Mouse (Mus musculus) limb, embryonic 15.5 days (tissue): ENCODE measurements around the gene Gad1. TPM values are rescaled to one million over a fixed set of nuclear protein-coding genes. Genes with fewer than 3 reads are reported as not detected.
A peak's percentile ranks its signal among the peaks of the same experiment; 100 is the strongest.

ENCODE experiments used
- ATAC-seq: fragments of 200-750 bp; cut with Nextera tagmentation; 2 replicates; pipeline ENCODE4 v1.8.0; 2017; ENCODE audit warnings: low read depth, moderate TSS enrichment; ENCODE audit not compliant: insufficient number of reproducible peaks, low FRiP score, low TSS enrichment
- H3K27ac ChIP-seq: fragments of 300-500 bp; sonication (generic); 2 replicates; pipeline ENCODE4 v1.5.1; 2015; ENCODE audit warnings: moderate library complexity, mild to moderate bottlenecking, inconsistent platforms
- H3K27me3 ChIP-seq: fragments of 300-500 bp; sonication (generic); 2 replicates; pipeline ENCODE4 v1.6.1; 2015; ENCODE audit warnings: inconsistent platforms
- H3K36me3 ChIP-seq: fragments of 300-500 bp; sonication (generic); 2 replicates; pipeline ENCODE4 v1.6.1; 2015; ENCODE audit warnings: inconsistent platforms
- H3K4me1 ChIP-seq: fragments of 300-500 bp; sonication (generic); 2 replicates; pipeline ENCODE4 v1.6.1; 2015; ENCODE audit warnings: inconsistent platforms
- H3K4me2 ChIP-seq: fragments of 300-500 bp; sonication (generic); 2 replicates; pipeline ENCODE4 v1.6.1; 2015; ENCODE audit warnings: mild to moderate bottlenecking, inconsistent platforms
- H3K4me3 ChIP-seq: fragments of 300-500 bp; sonication (generic); 2 replicates; pipeline ENCODE4 v1.5.1; 2015; ENCODE audit warnings: mild to moderate bottlenecking, inconsistent platforms
- H3K9ac ChIP-seq: fragments of 300-500 bp; sonication (generic); 2 replicates; pipeline ENCODE4 v1.6.1; 2015; ENCODE audit warnings: inconsistent platforms
- H3K9me3 ChIP-seq: fragments of 300-500 bp; sonication (generic); 2 replicates; pipeline ENCODE4 v1.6.1; 2016; ENCODE audit warnings: inconsistent platforms
- WGBS: fragments of 180-500 bp; shearing (Covaris S2); methylation state at CpG from one replicate; pipeline ENCODE4 v1.1.7; 2015; 5-methylcytosine and 5-hydroxymethylcytosine counted together
- polyA plus RNA-seq: library from polyadenylated mRNA; unstranded; fragments of >200 nt; fragmentation: Nextera tagmentation; extraction: Ambion mirVana; gene quantifications from 2 replicates; pipeline ENCODE4 v1.2.1, GENCODE M21; 2015

Gene Gad1
- polyA plus RNA-seq, 1 experiment from 2014 or later, result 0.49 TPM

DNA sequence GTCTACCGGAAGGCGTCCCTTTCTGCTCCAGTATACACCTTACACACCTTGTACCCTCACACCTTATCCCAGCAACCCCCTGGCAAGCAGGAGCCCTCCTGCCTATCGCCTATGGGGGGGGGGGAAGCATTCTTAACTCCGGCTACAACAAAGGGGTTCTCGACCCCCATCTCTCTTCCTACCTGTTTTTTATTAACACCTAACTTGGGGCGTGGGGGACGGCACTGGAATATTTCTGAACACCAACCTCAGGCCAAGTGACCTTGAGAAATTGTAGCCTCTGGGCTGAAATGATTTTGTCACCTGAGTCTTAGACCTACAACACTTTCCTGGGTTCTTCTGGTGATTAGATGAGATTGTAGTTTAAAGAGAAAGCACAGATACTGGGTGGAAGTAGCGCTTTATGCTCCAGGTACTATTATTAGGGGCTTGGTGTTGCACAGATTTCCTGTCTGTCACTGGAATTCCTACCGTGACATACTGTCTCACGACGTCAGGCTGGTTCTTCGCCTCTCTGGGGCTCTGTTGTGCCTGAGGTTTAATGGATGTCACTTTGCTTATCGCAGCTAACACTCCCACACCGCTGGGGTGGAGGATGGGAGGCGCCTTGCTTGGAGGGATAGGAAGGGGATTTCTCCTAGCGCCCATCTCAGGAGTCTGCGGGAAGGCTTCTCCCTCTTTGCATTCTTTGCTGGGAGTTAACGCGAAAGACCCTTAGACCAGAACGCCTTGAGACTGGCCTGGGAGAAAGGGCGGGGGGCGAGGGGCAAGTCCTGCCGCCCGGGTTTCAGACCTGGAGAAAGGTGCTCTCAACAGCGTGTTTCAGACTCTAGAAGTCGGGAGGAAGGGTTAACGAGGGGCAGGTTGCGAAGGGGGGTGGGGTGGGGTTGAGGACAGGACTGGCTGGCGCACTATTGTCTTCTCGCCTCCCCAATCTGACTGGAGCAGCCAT lies 13.1 kb downstream of the Gad1 start:
- WGBS, result 5% methylated on average over 30 of the region's 30 CpGs
- no peak for ATAC-seq
- H3K36me3 ChIP-seq, result no peaks in the 10 kb centered on the region
- H3K4me3 ChIP-seq, result peak overlapping the region; percentile 12; the same call in 1 of the 2 replicates
- no peak overlapping the region for H3K27ac ChIP-seq
- peaks cover 61% of the 10 kb centered on the region for H3K4me1 ChIP-seq
- no peak overlapping the region for H3K9ac ChIP-seq
- 0 out of 2 replicates have a peak overlapping the region, but pooled peaks have one; percentile 14 for H3K4me2 ChIP-seq
- no peaks in the 10 kb centered on the region for H3K9me3 ChIP-seq
- H3K27me3 ChIP-seq, result peaks cover 99% of the 10 kb centered on the region

DNA sequence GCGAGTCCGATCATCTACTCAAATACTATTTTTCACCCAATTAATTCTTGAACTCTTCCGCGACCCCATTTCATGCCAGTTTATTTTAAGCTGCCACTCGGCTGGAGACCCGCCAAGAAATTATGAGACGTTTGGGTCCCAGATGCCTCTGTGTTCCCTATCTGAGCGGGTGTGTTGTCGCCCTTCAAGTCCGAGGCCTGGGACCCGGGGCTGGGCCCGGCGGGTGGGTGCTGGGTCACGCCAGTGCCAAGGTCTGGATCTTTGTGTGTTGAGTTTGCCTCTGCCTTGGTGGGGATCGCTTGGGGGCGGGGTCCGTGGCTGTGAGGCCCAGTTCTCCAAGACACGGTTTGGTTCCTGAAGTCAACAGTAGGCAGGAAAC lies 13.7 kb downstream of the Gad1 start:
- H3K4me3 ChIP-seq, result peak overlapping the region; percentile 12; the same call in 1 of the 2 replicates
- WGBS, result 3% methylated on average over 18 of the region's 18 CpGs
- no peaks in the 10 kb centered on the region for H3K9me3 ChIP-seq
- H3K4me1 ChIP-seq, result peaks cover 55% of the 10 kb centered on the region
- H3K36me3 ChIP-seq, result no peaks in the 10 kb centered on the region
- H3K27ac ChIP-seq, result no peak overlapping the region
- no peak overlapping the region for H3K9ac ChIP-seq
- H3K27me3 ChIP-seq, result peaks cover 99% of the 10 kb centered on the region
- H3K4me2 ChIP-seq, result 0 out of 2 replicates have a peak overlapping the region, but pooled peaks have one; percentile 14
- ATAC-seq, result no peak

DNA sequence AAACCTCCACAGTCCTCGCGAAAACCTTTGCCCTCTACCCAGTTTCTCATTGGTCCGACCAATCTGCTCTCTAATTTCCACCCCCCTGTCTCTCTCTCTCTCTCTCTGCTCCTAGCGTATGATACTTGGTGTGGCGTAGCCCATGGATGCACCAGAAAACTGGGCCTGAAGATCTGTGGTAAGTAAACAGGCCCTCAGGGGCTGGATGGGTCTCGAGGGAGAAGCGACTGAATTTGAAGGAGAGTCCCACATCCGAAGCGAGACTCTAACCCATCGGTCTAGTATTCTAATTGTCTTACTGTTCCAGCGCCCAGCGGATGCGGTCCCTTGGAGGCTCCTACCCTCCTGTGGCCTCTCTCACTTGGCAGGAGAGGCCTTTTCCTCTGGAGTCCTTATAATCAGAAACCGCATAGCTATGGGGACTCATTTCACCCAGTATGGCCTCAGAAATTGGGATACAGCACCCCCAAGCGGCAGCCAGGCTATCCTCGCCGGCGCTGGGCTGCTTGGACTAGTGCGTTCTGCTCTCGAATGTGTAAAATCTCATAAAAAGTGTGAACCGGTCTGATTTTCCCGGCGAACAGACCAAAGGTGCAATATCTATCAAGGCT lies 14.3 kb downstream of the Gad1 start:
- Histone ChIP-seq H3K4me3 (peak overlapping the region; percentile 12; the same call in 1 of the 2 replicates), H3K9ac (no peak overlapping the region), H3K36me3 (no peaks in the 10 kb centered on the region), H3K27me3 (peaks cover 99% of the 10 kb centered on the region), H3K27ac (no peak overlapping the region), H3K4me1 (peaks cover 50% of the 10 kb centered on the region), H3K4me2 (0 out of 2 replicates have a peak overlapping the region, but pooled peaks have one; percentile 14), H3K9me3 (no peaks in the 10 kb centered on the region)
- 5% methylated on average over 23 of the region's 23 CpGs for WGBS
- no peak for ATAC-seq

- H3K36me3 ChIP-seq, result no peaks in the 10 kb centered on the region
- peaks cover 99% of the 10 kb centered on the region for H3K27me3 ChIP-seq
- under 1% methylated on average over 12 of the region's 12 CpGs for WGBS
- no peak overlapping the region for H3K9ac ChIP-seq
- no peak overlapping the region for H3K27ac ChIP-seq
- H3K4me1 ChIP-seq, result peaks cover 45% of the 10 kb centered on the region
- H3K4me2 ChIP-seq, result peak overlapping the region; percentile 45
- peak overlapping the region; percentile 29 for H3K4me3 ChIP-seq
- no peaks in the 10 kb centered on the region for H3K9me3 ChIP-seq
- ATAC-seq, result no peak
Observed at GRCm38 (mm10) chr2:70567682-70568077, 14.8 kb downstream of the Gad1 start.

- Histone ChIP-seq H3K9ac (no peak overlapping the region), H3K27me3 (peaks cover 98% of the 10 kb centered on the region), H3K4me1 (peaks cover 38% of the 10 kb centered on the region), H3K4me2 (peak overlapping the region; percentile 45), H3K36me3 (no peaks in the 10 kb centered on the region), H3K27ac (no peak overlapping the region), H3K4me3 (peak overlapping the region; percentile 29), H3K9me3 (no peaks in the 10 kb centered on the region)
- 1% methylated on average over 34 of the region's 34 CpGs for WGBS
- no peak for ATAC-seq
Observed at GRCm38 (mm10) chr2:70568198-70568941, 15.5 kb downstream of the Gad1 start.

DNA sequence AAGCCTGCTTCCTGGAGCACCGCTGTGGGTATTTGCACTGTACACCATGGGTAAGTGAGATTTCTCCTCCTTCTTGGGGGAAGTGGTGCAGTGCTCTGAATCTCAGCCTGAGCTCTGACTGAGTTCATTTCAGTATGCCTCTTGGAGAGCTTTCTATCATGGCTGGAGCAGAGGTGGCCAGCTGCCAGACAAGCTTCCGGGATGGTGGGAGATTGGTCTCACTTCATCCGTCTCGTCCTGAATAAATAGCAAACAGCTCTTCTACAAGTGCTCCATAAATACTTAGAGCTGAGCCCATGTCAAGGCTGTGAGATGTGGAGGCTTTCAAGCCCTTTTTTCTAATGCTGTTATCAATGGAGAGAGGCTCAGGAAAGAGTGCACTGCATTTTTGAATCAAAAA lies 18.8 kb downstream of the Gad1 start:
- Histone ChIP-seq H3K27me3 (peaks cover 64% of the 10 kb centered on the region), H3K9me3 (no peaks in the 10 kb centered on the region), H3K9ac (no peak overlapping the region), H3K4me1 (peaks cover 21% of the 10 kb centered on the region), H3K36me3 (no peaks in the 10 kb centered on the region), H3K4me3 (no peak overlapping the region), H3K27ac (no peak overlapping the region), H3K4me2 (no peak overlapping the region)
- WGBS, result 70% methylated on average over 4 of the region's 4 CpGs
- ATAC-seq, result no peak

GRCm38 (mm10) chr2:70572251-70572650 lies 19.4 kb downstream of the Gad1 start:
- no peak for ATAC-seq
- H3K4me2 ChIP-seq, result no peak overlapping the region
- WGBS, result 65% methylated on average over 9 of the region's 9 CpGs

DNA sequence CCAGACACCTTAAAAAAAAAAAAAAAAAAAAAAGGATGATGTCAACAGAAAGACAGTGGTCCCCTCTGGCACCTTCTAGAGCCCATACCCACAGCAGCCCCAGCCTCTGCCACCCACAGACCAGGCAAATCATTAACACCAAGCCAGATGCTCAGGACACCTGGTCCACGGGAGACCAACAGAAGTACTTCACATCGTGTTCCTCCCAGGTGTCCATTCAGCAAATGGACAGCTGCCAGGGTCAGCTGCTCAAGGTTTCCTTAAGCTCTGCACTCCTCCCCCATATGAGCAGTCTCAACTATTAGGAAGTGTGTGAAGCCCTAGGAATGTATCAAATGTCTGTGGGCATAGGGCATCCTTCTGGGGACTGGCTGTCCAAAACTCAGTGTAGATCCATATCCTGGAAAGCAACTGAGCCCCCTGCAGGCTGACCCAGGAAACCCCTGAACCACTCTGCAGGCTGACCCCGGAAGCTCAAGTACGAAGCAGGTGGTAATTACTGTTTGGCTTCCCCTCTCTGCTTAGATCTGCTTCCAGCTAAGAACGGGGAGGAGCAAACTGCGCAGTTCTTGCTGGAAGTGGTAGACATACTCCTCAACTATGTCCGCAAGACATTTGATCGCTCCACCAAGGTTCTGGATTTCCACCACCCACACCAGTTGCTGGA lies 20.8 kb downstream of the Gad1 start:
- Histone ChIP-seq H3K36me3 (no peaks in the 10 kb centered on the region), H3K27me3 (peaks cover 45% of the 10 kb centered on the region), H3K27ac (no peak overlapping the region), H3K9me3 (no peaks in the 10 kb centered on the region), H3K4me3 (no peak overlapping the region), H3K4me1 (peaks cover 2% of the 10 kb centered on the region), H3K4me2 (no peak overlapping the region), H3K9ac (no peak overlapping the region)
- 62% methylated on average over 8 of the region's 8 CpGs for WGBS
- ATAC-seq, result 0 out of 2 replicates have a peak, but pooled peaks have one; percentile 35

More at GRCm38 (mm10) chr2:70572251-70572650, 19.4 kb downstream of the Gad1 start:
- H3K36me3 ChIP-seq, result no peaks in the 10 kb centered on the region
- no peak overlapping the region for H3K4me3 ChIP-seq
- H3K4me1 ChIP-seq, result peaks cover 16% of the 10 kb centered on the region
- H3K27me3 ChIP-seq, result peaks cover 59% of the 10 kb centered on the region
- H3K9me3 ChIP-seq, result no peaks in the 10 kb centered on the region
- H3K27ac ChIP-seq, result no peak overlapping the region
- H3K9ac ChIP-seq, result no peak overlapping the region

- H3K4me3 ChIP-seq, result no peak overlapping the region
- no peaks in the 10 kb centered on the region for H3K4me1 ChIP-seq
- 87% methylated on average over 6 of the region's 6 CpGs for WGBS
- H3K27ac ChIP-seq, result no peak overlapping the region
- ATAC-seq, result no peak
- H3K27me3 ChIP-seq, result no peaks in the 10 kb centered on the region
- no peaks in the 10 kb centered on the region for H3K9me3 ChIP-seq
- no peaks in the 10 kb centered on the region for H3K36me3 ChIP-seq
- no peak overlapping the region for H3K9ac ChIP-seq
- no peak overlapping the region for H3K4me2 ChIP-seq
Observed at GRCm38 (mm10) chr2:70588200-70588599, 35.3 kb downstream of the Gad1 start.

GRCm38 (mm10) chr2:70592432-70592831 lies 39.6 kb downstream of the Gad1 start:
- Histone ChIP-seq H3K27ac (no peak overlapping the region), H3K4me2 (no peak overlapping the region), H3K4me1 (no peaks in the 10 kb centered on the region), H3K27me3 (no peaks in the 10 kb centered on the region), H3K4me3 (no peak overlapping the region), H3K36me3 (no peaks in the 10 kb centered on the region), H3K9me3 (no peaks in the 10 kb centered on the region), H3K9ac (no peak overlapping the region)
- no peak for ATAC-seq
- WGBS, result 65% methylated on average over 6 of the region's 6 CpGs

DNA sequence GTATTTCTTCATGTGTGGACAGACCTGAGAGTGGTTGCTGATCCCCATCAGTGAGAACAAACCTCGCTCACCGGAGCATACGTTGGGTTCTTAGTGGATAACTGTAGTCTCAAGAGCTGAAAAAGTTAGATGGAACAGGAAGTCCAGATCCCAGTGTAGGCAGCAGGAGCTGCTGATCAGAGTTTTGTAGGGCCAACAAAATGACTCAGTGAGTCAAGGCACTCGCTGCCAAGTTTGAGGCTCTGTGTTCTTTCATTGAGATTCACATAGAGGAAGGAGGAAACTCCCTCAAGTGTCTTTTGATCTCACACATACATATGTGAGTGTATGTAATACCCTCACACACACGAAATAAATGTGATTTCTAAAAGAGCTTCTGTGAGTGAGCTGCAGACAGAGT lies 40.8 kb downstream of the Gad1 start:
- Histone ChIP-seq H3K9me3 (no peaks in the 10 kb centered on the region), H3K4me3 (no peak overlapping the region), H3K27ac (no peak overlapping the region), H3K4me1 (no peaks in the 10 kb centered on the region), H3K36me3 (no peaks in the 10 kb centered on the region), H3K27me3 (no peaks in the 10 kb centered on the region), H3K4me2 (no peak overlapping the region), H3K9ac (no peak overlapping the region)
- 86% methylated on average over 5 of the region's 5 CpGs for WGBS
- no peak for ATAC-seq
